Mouse (Mus musculus) E14TG2a.4 (cell line): ENCODE measurements at regions not wholly inside any gene's neighbourhood (a gene's known extent, or its start where the extent isn't known, plus 50 kb on each side); places are given as distances from the start of the nearest gene placed in this dataset.

Experiments
- H3K27me3 ChIP-seq: 2 replicates; pipeline ENCODE4 v1.6.1; 2014; ENCODE audit warnings: low read length, control low read depth; ENCODE audit not compliant: insufficient read depth
- H3K36me3 ChIP-seq: 2 replicates; pipeline ENCODE4 v1.6.1; 2014; ENCODE audit warnings: low read length, control low read depth; ENCODE audit not compliant: insufficient read depth
- H3K4me1 ChIP-seq: replicated peaks from 2 replicates; pipeline ENCODE4 v1.6.1; 2014; ENCODE audit warnings: low read depth, low read length, control low read depth
- H3K4me3 ChIP-seq: replicated peaks from 2 replicates; pipeline ENCODE4 v1.5.1; 2014; ENCODE audit warnings: mild to moderate bottlenecking, low read length
- H3K9me3 ChIP-seq: 2 replicates; pipeline ENCODE4 v1.6.1; 2014; ENCODE audit warnings: low read length, control low read depth
- CTCF ChIP-seq: conservative IDR thresholded peaks from 2 replicates; pipeline ENCODE4 v1.5.1; 2014; ENCODE audit warnings: low read length
- NANOG ChIP-seq: IDR thresholded peaks from 2 replicates; pipeline ENCODE4 v1.6.1; 2014; ENCODE audit warnings: borderline replicate concordance, low read length, mixed read lengths
- POU5F1 ChIP-seq: IDR thresholded peaks from 2 replicates; pipeline ENCODE4 v1.6.1; 2014; ENCODE audit warnings: low read length, borderline replicate concordance

DNA sequence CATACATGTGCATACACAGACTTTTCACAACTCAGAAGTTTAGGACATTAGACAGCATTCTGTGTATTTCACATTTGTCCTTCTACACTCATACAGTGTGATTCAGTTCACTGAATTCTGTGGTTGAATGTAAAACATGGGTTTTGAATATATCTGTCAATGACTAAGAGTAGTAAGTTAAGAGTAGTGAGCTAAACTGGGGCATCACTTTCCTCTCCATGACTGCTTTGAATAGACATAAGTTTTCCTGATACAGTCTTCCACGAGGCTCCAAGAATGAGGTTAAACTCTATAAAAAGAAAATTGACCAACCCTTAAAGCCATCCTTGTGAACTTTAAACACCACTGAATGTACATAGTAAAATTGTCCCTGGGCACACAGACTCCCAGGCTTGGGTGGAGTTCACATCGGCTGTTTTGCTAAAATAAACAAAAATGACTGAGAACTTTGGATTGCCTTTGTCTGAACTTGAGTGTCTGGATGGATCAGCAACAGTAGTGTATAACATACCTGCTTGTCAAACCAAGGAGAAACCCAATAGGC is 94.9 kb upstream of the Cdkn2b start:
- Histone ChIP-seq H3K4me3 (no peak overlapping the region), H3K36me3 (no peaks in the 10 kb centered on the region), H3K4me1 (no peaks in the 10 kb centered on the region), H3K27me3 (no peaks in the 10 kb centered on the region), H3K9me3 (peaks cover 5% of the 10 kb centered on the region; the same call in 1 of the 2 replicates)
- TF ChIP-seq POU5F1: no peak
- no peak for TF ChIP-seq CTCF
- no peak for TF ChIP-seq NANOG

- Histone ChIP-seq H3K9me3 (no peaks in the 10 kb centered on the region), H3K27me3 (no peaks in the 10 kb centered on the region), H3K36me3 (no peaks in the 10 kb centered on the region), H3K4me3 (no peak overlapping the region), H3K4me1 (no peaks in the 10 kb centered on the region)
- TF ChIP-seq POU5F1 (no peak), CTCF (no peak)
Measured at GRCm38 (mm10) chr4:89403151-89403550, 92.3 kb upstream of the Cdkn2b start.

GRCm38 (mm10) chr4:89402324-89402723 is 91.5 kb upstream of the Cdkn2b start:
- Histone ChIP-seq H3K9me3 (no peaks in the 10 kb centered on the region), H3K4me1 (no peaks in the 10 kb centered on the region), H3K36me3 (no peaks in the 10 kb centered on the region), H3K27me3 (no peaks in the 10 kb centered on the region), H3K4me3 (no peak overlapping the region)
- no peak for TF ChIP-seq POU5F1
- no peak for TF ChIP-seq CTCF
- no peak for TF ChIP-seq NANOG

GRCm38 (mm10) chr4:89401696-89402095 is 90.9 kb upstream of the Cdkn2b start:
- no peak overlapping the region for H3K4me3 ChIP-seq
- H3K4me1 ChIP-seq: no peaks in the 10 kb centered on the region
- TF ChIP-seq POU5F1 (no peak), CTCF (no peak), NANOG (no peak)
- H3K27me3 ChIP-seq: no peaks in the 10 kb centered on the region
- no peaks in the 10 kb centered on the region for H3K36me3 ChIP-seq
- H3K9me3 ChIP-seq: no peaks in the 10 kb centered on the region

GRCm38 (mm10) chr4:89400342-89400741 is 89.5 kb upstream of the Cdkn2b start:
- H3K4me3 ChIP-seq: no peak overlapping the region
- H3K9me3 ChIP-seq: no peaks in the 10 kb centered on the region
- no peaks in the 10 kb centered on the region for H3K36me3 ChIP-seq
- H3K27me3 ChIP-seq: no peaks in the 10 kb centered on the region
- H3K4me1 ChIP-seq: no peaks in the 10 kb centered on the region
- TF ChIP-seq CTCF (no peak), POU5F1 (no peak), NANOG (no peak)

DNA sequence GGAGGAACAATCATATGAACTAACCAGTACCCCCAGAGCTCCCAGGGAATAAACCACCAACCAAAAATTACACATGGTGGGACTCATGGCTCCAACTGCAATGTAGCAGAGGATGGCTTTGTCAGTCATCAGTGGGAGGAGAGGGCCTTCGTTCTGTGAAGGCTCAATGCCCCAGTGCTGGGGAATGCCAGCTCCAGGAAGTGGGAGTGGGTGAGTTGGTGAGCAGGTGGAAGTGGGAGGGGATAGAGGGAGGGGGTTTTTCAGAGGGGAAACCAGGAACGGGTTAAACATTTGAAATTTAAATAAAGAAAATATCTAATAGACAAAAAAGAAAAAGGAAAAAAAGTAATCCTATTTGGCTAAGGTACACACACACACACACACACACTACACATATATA is 88.4 kb upstream of the Cdkn2b start:
- no peaks in the 10 kb centered on the region for H3K36me3 ChIP-seq

GRCm38 (mm10) chr4:89396020-89396419 is 85.2 kb upstream of the Cdkn2b start:
- no peaks in the 10 kb centered on the region for H3K36me3 ChIP-seq
- no peak for TF ChIP-seq CTCF
- TF ChIP-seq POU5F1: no peak
- no peak for TF ChIP-seq NANOG
- no peaks in the 10 kb centered on the region for H3K4me1 ChIP-seq
- no peaks in the 10 kb centered on the region for H3K27me3 ChIP-seq
- no peaks in the 10 kb centered on the region for H3K9me3 ChIP-seq
- no peak overlapping the region for H3K4me3 ChIP-seq

More for the DNA sequence above, 88.4 kb upstream of the Cdkn2b start:
- no peaks in the 10 kb centered on the region for H3K27me3 ChIP-seq
- no peaks in the 10 kb centered on the region for H3K9me3 ChIP-seq
- H3K4me1 ChIP-seq: no peaks in the 10 kb centered on the region
- H3K4me3 ChIP-seq: no peak overlapping the region
- TF ChIP-seq POU5F1 (no peak), CTCF (no peak), NANOG (no peak)

GRCm38 (mm10) chr4:89395336-89395735 is 84.5 kb upstream of the Cdkn2b start:
- Histone ChIP-seq H3K9me3 (no peaks in the 10 kb centered on the region), H3K27me3 (no peaks in the 10 kb centered on the region), H3K4me3 (no peak overlapping the region), H3K4me1 (no peaks in the 10 kb centered on the region), H3K36me3 (no peaks in the 10 kb centered on the region)
- TF ChIP-seq CTCF: no peak

GRCm38 (mm10) chr4:89393251-89393711 is 82.4 kb upstream of the Cdkn2b start:
- no peak overlapping the region for H3K4me3 ChIP-seq
- H3K36me3 ChIP-seq: no peaks in the 10 kb centered on the region
- no peak for TF ChIP-seq POU5F1
- no peaks in the 10 kb centered on the region for H3K9me3 ChIP-seq
- no peaks in the 10 kb centered on the region for H3K27me3 ChIP-seq
- H3K4me1 ChIP-seq: no peaks in the 10 kb centered on the region
